Mouse (Mus musculus): ENCODE data around the gene Adam1b.

- TF ChIP-seq POLR2A (IDR thresholded peaks at IDR 0.05; ENCODE audit: borderline replicate concordance, extremely low read depth, insufficient read depth, insufficient read length, poor library complexity, severe bottlenecking) (no peak), CTCF (IDR thresholded peaks at IDR 0.05; ENCODE audit: borderline replicate concordance, extremely low read depth, insufficient read depth, insufficient read length) (no peak)
These were observed 30.8 kb downstream of the Adam1b start for GRCm38 (mm10) chr5:121472411-121472810.

All from brain, embryonic 14.5 days (tissue).